Mouse (Mus musculus) heart, embryonic 16.5 days (tissue): ENCODE results near the gene Papola. TPM values are rescaled to one million over a fixed set of nuclear protein-coding genes. Genes with fewer than 3 reads are reported as not detected.

Experiments
- ATAC-seq: fragments of 200-750 bp; cut with Nextera tagmentation; replicated peaks from 2 replicates; pipeline ENCODE4 v1.8.0; 2017; ENCODE audit warnings: moderate number of reproducible peaks; ENCODE audit not compliant: insufficient read depth, low FRiP score; ENCODE audit errors: extremely low read depth
- H3K27ac ChIP-seq: fragments of 300-500 bp; sonication (generic); 2 replicates; pipeline ENCODE4 v1.5.1; 2014; ENCODE audit warnings: mild to moderate bottlenecking, low read length, control low read depth, moderate library complexity
- H3K27me3 ChIP-seq: fragments of 300-500 bp; sonication (generic); 2 replicates; pipeline ENCODE4 v1.6.1; 2014; ENCODE audit warnings: low read length, mixed read lengths; ENCODE audit not compliant: control insufficient read depth, insufficient read depth
- H3K36me3 ChIP-seq: fragments of 300-500 bp; sonication (generic); 2 replicates; pipeline ENCODE4 v1.6.1; 2014; ENCODE audit not compliant: control insufficient read depth, insufficient read depth
- H3K4me1 ChIP-seq: fragments of 300-500 bp; sonication (generic); 2 replicates; pipeline ENCODE4 v1.6.1; 2014; ENCODE audit warnings: low read length, mixed read lengths; ENCODE audit not compliant: control insufficient read depth, insufficient read depth
- H3K4me2 ChIP-seq: fragments of 300-500 bp; sonication (generic); 2 replicates; pipeline ENCODE4 v1.6.1; 2014; ENCODE audit warnings: low read depth, mild to moderate bottlenecking, control low read depth, low read length
- H3K4me3 ChIP-seq: fragments of 300-500 bp; sonication (generic); 2 replicates; pipeline ENCODE4 v1.5.1; 2014; ENCODE audit warnings: mild to moderate bottlenecking, control low read depth, low read length
- H3K9ac ChIP-seq: fragments of 300-500 bp; sonication (generic); 2 replicates; pipeline ENCODE4 v1.6.1; 2014; ENCODE audit warnings: low read length, control low read depth
- H3K9me3 ChIP-seq: fragments of 300-500 bp; sonication (generic); replicated peaks from 2 replicates; pipeline ENCODE4 v1.6.1; 2016; ENCODE audit warnings: low read length; ENCODE audit not compliant: control insufficient read depth
- WGBS: fragments of 180-500 bp; shearing (Covaris S2); extraction: QIAGEN DNeasy Blood & Tissue Kit; methylation state at CpG from one replicate; pipeline ENCODE4 v1.1.7; 2014; 5-methylcytosine and 5-hydroxymethylcytosine counted together
- polyA plus RNA-seq: library from polyadenylated mRNA; unstranded; fragments of >200 nt; fragmentation: Nextera tagmentation; extraction: Ambion mirVana; gene quantifications from 2 replicates; pipeline ENCODE4 v1.2.1, GENCODE M21; 2015

Papola gene
- polyA plus RNA-seq, 1 experiment from 2014 or later: 166 TPM

- ATAC-seq: no peak
- H3K9me3 ChIP-seq: no peaks in the 10 kb centered on the region
- 98% methylated on average over 2 of the region's 2 CpGs for WGBS
- H3K27ac ChIP-seq: no peak overlapping the region
- no peaks in the 10 kb centered on the region for H3K36me3 ChIP-seq
- no peak overlapping the region for H3K4me2 ChIP-seq
- no peak overlapping the region for H3K9ac ChIP-seq
- no peaks in the 10 kb centered on the region for H3K27me3 ChIP-seq
- H3K4me1 ChIP-seq: peaks cover 16% of the 10 kb centered on the region
- H3K4me3 ChIP-seq: no peak overlapping the region
Observed at GRCm38 (mm10) chr12:105787626-105788025, 3.1 kb downstream of the Papola start.

- Histone ChIP-seq H3K9ac (no peak overlapping the region), H3K9me3 (no peaks in the 10 kb centered on the region), H3K36me3 (no peaks in the 10 kb centered on the region), H3K4me2 (no peak overlapping the region), H3K4me3 (no peak overlapping the region), H3K27me3 (no peaks in the 10 kb centered on the region), H3K4me1 (peaks cover 13% of the 10 kb centered on the region), H3K27ac (no peak overlapping the region)
- no peak for ATAC-seq
- WGBS: 87% methylated on average over 6 of the region's 6 CpGs
Observed at GRCm38 (mm10) chr12:105789885-105790284, 5.4 kb downstream of the Papola start.

DNA sequence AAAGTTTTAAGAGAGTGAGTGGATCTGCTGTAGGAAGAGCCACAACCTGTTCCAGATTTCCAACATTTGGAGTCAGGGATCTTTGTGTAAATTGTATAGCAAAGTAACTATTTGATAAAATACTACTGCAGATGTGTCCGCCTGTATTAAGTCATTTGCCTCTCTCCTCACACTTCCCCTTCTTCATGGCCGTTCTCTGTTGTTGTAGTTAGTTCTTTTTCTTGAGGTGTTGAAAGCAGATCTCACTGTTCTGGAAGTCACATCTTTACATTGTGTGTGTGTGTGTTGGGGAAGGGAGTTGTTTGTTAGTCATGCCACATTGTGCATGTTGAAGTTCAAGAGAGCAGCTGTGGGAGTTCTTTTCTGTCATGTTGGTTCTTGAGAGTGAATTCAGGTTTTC lies 10.4 kb downstream of the Papola start:
- ATAC-seq: no peak
- Histone ChIP-seq H3K4me3 (no peak overlapping the region), H3K27me3 (no peaks in the 10 kb centered on the region), H3K36me3 (no peaks in the 10 kb centered on the region; the same call in 1 of the 2 replicates), H3K9ac (no peak overlapping the region), H3K27ac (no peak overlapping the region), H3K9me3 (no peaks in the 10 kb centered on the region), H3K4me2 (no peak overlapping the region), H3K4me1 (peaks cover 12% of the 10 kb centered on the region)
- 79% methylated on average over 2 of the region's 2 CpGs for WGBS

- Histone ChIP-seq H3K36me3 (peaks cover 10% of the 10 kb centered on the region), H3K27me3 (no peaks in the 10 kb centered on the region), H3K9ac (no peak overlapping the region), H3K27ac (no peak overlapping the region; the same call in 1 of the 2 replicates), H3K4me2 (no peak overlapping the region), H3K4me3 (no peak overlapping the region), H3K9me3 (no peaks in the 10 kb centered on the region), H3K4me1 (peaks cover 12% of the 10 kb centered on the region)
- ATAC-seq: no peak
Observed at GRCm38 (mm10) chr12:105798001-105798400, 13.5 kb downstream of the Papola start.

GRCm38 (mm10) chr12:105805790-105806189 lies 21.3 kb downstream of the Papola start:
- Histone ChIP-seq H3K9me3 (no peaks in the 10 kb centered on the region), H3K4me3 (no peak overlapping the region), H3K27me3 (no peaks in the 10 kb centered on the region), H3K4me2 (no peak overlapping the region), H3K4me1 (peaks cover under 1% of the 10 kb centered on the region; the same call in 1 of the 2 replicates), H3K27ac (no peak overlapping the region), H3K9ac (no peak overlapping the region), H3K36me3 (peaks cover 27% of the 10 kb centered on the region)
- 85% methylated on average over 3 of the region's 3 CpGs for WGBS
- no peak for ATAC-seq

- Histone ChIP-seq H3K9ac (no peak overlapping the region), H3K4me1 (peaks cover 3% of the 10 kb centered on the region; the same call in 1 of the 2 replicates), H3K27ac (no peak overlapping the region), H3K9me3 (no peaks in the 10 kb centered on the region), H3K27me3 (no peaks in the 10 kb centered on the region), H3K4me2 (no peak overlapping the region), H3K4me3 (no peak overlapping the region), H3K36me3 (peaks cover 30% of the 10 kb centered on the region)
- WGBS: 91% methylated on average over 3 of the region's 3 CpGs
- no peak for ATAC-seq
Observed at GRCm38 (mm10) chr12:105806205-105806604, 21.7 kb downstream of the Papola start.

- WGBS: 81% methylated on average over 7 of the region's 7 CpGs
- Histone ChIP-seq H3K36me3 (peaks cover 27% of the 10 kb centered on the region), H3K9me3 (no peaks in the 10 kb centered on the region), H3K9ac (no peak overlapping the region), H3K27ac (no peak overlapping the region), H3K4me2 (no peak overlapping the region), H3K4me1 (peaks cover 3% of the 10 kb centered on the region; the same call in 1 of the 2 replicates), H3K4me3 (no peak overlapping the region), H3K27me3 (no peaks in the 10 kb centered on the region)
- ATAC-seq: no peak
Observed at GRCm38 (mm10) chr12:105807416-105807815, 22.9 kb downstream of the Papola start.

DNA sequence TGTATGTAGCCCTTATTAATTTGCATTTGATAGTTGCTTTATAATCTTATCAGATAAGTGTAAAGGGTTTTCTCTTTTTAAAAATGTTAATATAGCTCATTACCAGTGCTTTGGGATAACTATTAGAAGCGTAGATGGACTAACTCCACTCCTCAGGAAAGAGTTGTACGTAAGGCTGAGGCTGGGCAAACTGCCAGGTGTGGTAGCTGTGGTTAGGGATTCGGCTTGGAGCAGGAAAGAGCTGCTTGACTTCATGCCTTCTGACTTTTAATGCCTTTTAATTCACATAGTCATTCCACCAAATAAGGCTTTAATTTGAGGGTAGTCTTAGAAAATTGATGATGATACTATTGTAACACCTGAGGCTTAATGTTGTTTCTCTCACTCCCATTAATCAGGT lies 24.5 kb downstream of the Papola start:
- 32% methylated on average over 3 of the region's 3 CpGs for WGBS
- peaks cover 27% of the 10 kb centered on the region for H3K36me3 ChIP-seq
- H3K4me1 ChIP-seq: peaks cover 3% of the 10 kb centered on the region; the same call in 1 of the 2 replicates
- no peak for ATAC-seq
- H3K9me3 ChIP-seq: no peaks in the 10 kb centered on the region
- H3K4me3 ChIP-seq: no peak overlapping the region
- H3K27me3 ChIP-seq: no peaks in the 10 kb centered on the region
- H3K4me2 ChIP-seq: no peak overlapping the region
- no peak overlapping the region for H3K9ac ChIP-seq
- H3K27ac ChIP-seq: no peak overlapping the region

GRCm38 (mm10) chr12:105810608-105811007 lies 26.1 kb downstream of the Papola start:
- no peak for ATAC-seq
- H3K4me1 ChIP-seq: peaks cover 3% of the 10 kb centered on the region; the same call in 1 of the 2 replicates
- H3K4me3 ChIP-seq: no peak overlapping the region
- H3K27ac ChIP-seq: no peak overlapping the region
- WGBS: 71% methylated on average over 6 of the region's 6 CpGs
- no peak overlapping the region for H3K4me2 ChIP-seq
- H3K9me3 ChIP-seq: no peaks in the 10 kb centered on the region
- no peaks in the 10 kb centered on the region for H3K27me3 ChIP-seq
- no peak overlapping the region for H3K9ac ChIP-seq
- peaks cover 30% of the 10 kb centered on the region for H3K36me3 ChIP-seq
